Mouse (Mus musculus) myocyte (in vitro differentiated cells): ENCODE measurements around the gene C1qtnf6. TPM values are rescaled to one million over a fixed set of nuclear protein-coding genes. Genes with fewer than 3 reads are reported as not detected.
A peak's percentile ranks its signal among the peaks of the same experiment; 100 is the strongest.

ENCODE experiments used
- H3K27me3 ChIP-seq: one replicate; pipeline ENCODE4 v1.6.1; 2011; ENCODE audit not compliant: control insufficient read depth, insufficient read depth, insufficient read length
- H3K36me3 ChIP-seq: one replicate; pipeline ENCODE4 v1.6.1; 2011; ENCODE audit not compliant: control insufficient read depth, insufficient read depth
- H3K4me2 ChIP-seq: one replicate; pipeline ENCODE4 v1.6.1; 2011; ENCODE audit warnings: low read depth, control low read depth
- H3K4me3 ChIP-seq: one replicate; pipeline ENCODE4 v1.5.1; 2011; ENCODE audit warnings: mild to moderate bottlenecking, control low read depth, moderate library complexity
- H3K79me2 ChIP-seq: one replicate; pipeline ENCODE4 v1.6.1; 2011; ENCODE audit not compliant: control insufficient read depth, insufficient read depth
- H3ac ChIP-seq: one replicate; pipeline ENCODE4 v1.6.1; 2011; ENCODE audit not compliant: control insufficient read depth, insufficient read length
- CEBPB ChIP-seq: IDR thresholded peaks from 2 replicates; pipeline ENCODE4 v1.6.1; 2011; ENCODE audit warnings: mild to moderate bottlenecking, moderate library complexity; ENCODE audit not compliant: poor library complexity, insufficient read depth, severe bottlenecking
- E2F4 ChIP-seq: IDR thresholded peaks from one replicate; pipeline ENCODE4 v1.6.1; 2011; ENCODE audit warnings: mild to moderate bottlenecking, control low read depth, moderate library complexity; ENCODE audit not compliant: insufficient read depth
- MAX ChIP-seq: IDR thresholded peaks from one replicate; pipeline ENCODE4 v1.6.1; 2011; ENCODE audit warnings: low read depth, mild to moderate bottlenecking, control low read depth
- MYOD1 ChIP-seq, 3 experiments: IDR thresholded peaks; one replicate each; pipeline ENCODE4 v1.6.1; 2011; ENCODE audit warnings: control low read depth in 2 of 3, low read depth in 2 of 3, mild to moderate bottlenecking in 2 of 3, moderate library complexity in 1 of 3; ENCODE audit not compliant: insufficient read length in 2 of 3, control insufficient read depth in 1 of 3
- MYOG ChIP-seq, 3 experiments: IDR thresholded peaks; one replicate each; pipeline ENCODE4 v1.6.1; 2011; ENCODE audit warnings: control low read depth in 2 of 3, low read depth in 2 of 3, mild to moderate bottlenecking in 2 of 3; ENCODE audit not compliant: insufficient read length in 2 of 3, control insufficient read depth in 1 of 3, insufficient read depth in 1 of 3
- POLR2A ChIP-seq: IDR thresholded peaks from one replicate; pipeline ENCODE4 v1.6.1; 2011; ENCODE audit warnings: low read depth, mild to moderate bottlenecking, control low read depth, moderate library complexity; ENCODE audit not compliant: insufficient read length
- POLR2AphosphoS2 ChIP-seq: IDR thresholded peaks from one replicate; pipeline ENCODE4 v1.6.1; 2011; ENCODE audit warnings: low read depth, control low read depth; ENCODE audit not compliant: insufficient read length
- REST ChIP-seq: IDR thresholded peaks from one replicate; pipeline ENCODE4 v1.6.1; 2011; ENCODE audit warnings: mild to moderate bottlenecking, control low read depth, moderate library complexity; ENCODE audit not compliant: insufficient read depth, insufficient read length
- SRF ChIP-seq: IDR thresholded peaks from one replicate; pipeline ENCODE4 v1.6.1; 2011; ENCODE audit warnings: low read depth; ENCODE audit not compliant: control insufficient read depth, insufficient read length
- TCF12 ChIP-seq: IDR thresholded peaks from one replicate; pipeline ENCODE4 v1.6.1; 2011; ENCODE audit warnings: mild to moderate bottlenecking, control low read depth; ENCODE audit not compliant: poor library complexity, insufficient read depth, severe bottlenecking
- TCF3 ChIP-seq: IDR thresholded peaks from one replicate; pipeline ENCODE4 v1.6.1; 2011; ENCODE audit warnings: low read depth, control low read depth; ENCODE audit not compliant: insufficient read length
- USF1 ChIP-seq: IDR thresholded peaks from one replicate; pipeline ENCODE4 v1.6.1; 2011; ENCODE audit warnings: low read depth, mild to moderate bottlenecking, control low read depth, moderate library complexity
- polyA plus RNA-seq: library from polyadenylated mRNA; unstranded; fragments of >200 nt; fragmentation: generic; extraction: Trizol; gene quantifications from one replicate; pipeline ENCODE4 v1.2.1, GENCODE M21; 2012; ENCODE audit warnings: missing spikeins

The C1qtnf6 gene
- polyA plus RNA-seq, 1 experiment: 66.2 TPM

DNA sequence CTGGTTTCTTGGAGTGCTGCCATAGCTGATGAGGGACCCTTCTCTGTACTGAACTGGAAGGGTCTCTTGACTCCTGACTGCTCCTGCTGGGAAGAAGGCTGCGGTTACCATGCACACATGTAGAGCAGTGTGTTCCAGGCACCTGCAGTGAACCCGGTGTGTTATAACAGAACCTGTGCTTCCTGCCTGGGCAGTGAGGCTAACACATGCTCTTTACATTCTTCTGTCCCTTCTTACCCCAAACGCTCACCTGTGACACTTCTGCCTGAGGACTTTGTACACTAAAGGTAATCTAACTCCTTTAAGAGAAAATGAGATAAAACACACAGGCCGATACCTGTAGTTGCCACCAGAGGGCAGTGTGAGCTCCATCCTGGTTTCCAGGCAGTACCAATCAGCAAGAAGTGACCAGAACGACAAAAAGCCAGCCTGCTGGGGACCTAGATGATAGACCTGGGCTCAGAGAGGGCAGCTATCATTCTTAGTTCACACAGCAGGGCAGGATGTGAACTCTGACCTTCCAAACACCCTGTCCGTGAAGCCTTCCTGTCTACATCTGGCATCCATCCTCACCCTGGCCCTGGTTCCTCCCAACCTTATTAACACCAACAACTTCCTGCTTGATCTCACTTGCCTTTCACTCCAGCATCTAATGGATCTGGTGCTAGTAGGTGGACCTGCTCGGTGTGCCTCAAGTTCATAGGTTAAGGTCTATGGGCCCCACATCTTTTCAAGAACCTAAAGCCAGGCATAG is 16.6 kb downstream of the C1qtnf6 start:
- H3K4me3 ChIP-seq: no peak overlapping the region
- H3K36me3 ChIP-seq: no peaks in the 10 kb centered on the region
- no peak overlapping the region for H3ac ChIP-seq
- peak overlapping the region; percentile 3 for H3K4me2 ChIP-seq
- H3K79me2 ChIP-seq: no peaks in the 10 kb centered on the region
- no peaks in the 10 kb centered on the region for H3K27me3 ChIP-seq
- TF ChIP-seq MYOG (IDR thresholded peaks at IDR 0.05; ENCODE audit: control insufficient read depth in 1 of 3, insufficient read depth in 1 of 3, insufficient read length in 2 of 3, low read depth in 2 of 3): no peak
- no peak for TF ChIP-seq SRF
- TF ChIP-seq USF1: no peak
- no peak for TF ChIP-seq REST
- TF ChIP-seq POLR2AphosphoS2: no peak
- no peak for TF ChIP-seq MAX
- no peak for TF ChIP-seq TCF3
- TF ChIP-seq TCF12: no peak
- TF ChIP-seq E2F4: no peak
- no peak for TF ChIP-seq CEBPB
- no peak for TF ChIP-seq MYOD1 (IDR thresholded peaks at IDR 0.05; ENCODE audit: control insufficient read depth in 1 of 3, insufficient read length in 2 of 3, low read depth in 2 of 3)
- no peak for TF ChIP-seq POLR2A

DNA sequence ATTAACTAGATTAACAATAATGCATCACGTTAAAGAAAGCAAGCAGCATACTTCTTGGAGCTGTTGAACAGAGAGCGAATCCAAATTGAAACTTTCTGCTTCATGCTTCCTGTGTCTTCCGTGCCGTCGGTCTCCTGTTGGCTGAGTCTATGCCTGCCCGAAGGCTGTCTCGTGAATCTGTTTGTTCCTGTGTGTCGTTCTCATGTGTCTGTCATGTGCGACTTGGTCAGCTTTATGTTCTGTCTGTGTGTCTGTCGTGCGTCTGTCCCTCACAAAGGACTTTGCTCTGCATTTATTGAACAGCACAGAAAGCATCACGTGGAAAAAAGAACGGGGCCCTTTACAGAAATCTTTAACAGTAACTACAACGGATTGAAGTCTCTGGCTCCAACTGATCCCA is 18.2 kb downstream of the C1qtnf6 start:
- TF ChIP-seq MYOD1 (IDR thresholded peaks at IDR 0.05; ENCODE audit: control insufficient read depth in 1 of 3, insufficient read length in 2 of 3, low read depth in 2 of 3): no peak
- TF ChIP-seq TCF12: no peak
- TF ChIP-seq MYOG (IDR thresholded peaks at IDR 0.05; ENCODE audit: control insufficient read depth in 1 of 3, insufficient read depth in 1 of 3, insufficient read length in 2 of 3, low read depth in 2 of 3): no peak
- no peak for TF ChIP-seq REST
- no peak for TF ChIP-seq TCF3
- no peak for TF ChIP-seq POLR2AphosphoS2
- no peak for TF ChIP-seq CEBPB
- TF ChIP-seq USF1: no peak
- TF ChIP-seq MAX: no peak

DNA sequence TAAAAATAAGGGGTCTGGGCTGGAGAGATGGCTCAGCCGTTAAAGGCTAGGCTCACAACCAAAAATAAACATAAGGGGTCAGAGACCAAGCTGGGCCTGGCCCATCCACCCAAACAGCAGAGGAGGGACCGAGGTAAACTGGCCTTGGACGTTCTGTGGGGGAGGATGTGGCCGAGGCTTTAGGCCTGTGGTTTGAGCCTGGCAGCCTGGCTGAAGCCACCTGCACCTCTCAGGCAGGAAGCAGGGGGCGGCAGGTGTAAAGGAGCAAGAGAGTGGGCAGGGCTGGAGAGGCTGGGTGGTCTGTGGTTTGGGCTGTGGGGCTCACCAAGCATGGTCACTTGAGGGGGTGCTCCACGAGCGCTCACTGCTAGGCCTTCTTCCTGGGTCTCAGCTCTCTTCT is 19.3 kb downstream of the C1qtnf6 start:
- no peak for TF ChIP-seq REST
- TF ChIP-seq MAX: no peak
- peak; percentile 40 for TF ChIP-seq TCF3
- TF ChIP-seq MYOG (IDR thresholded peaks at IDR 0.05; ENCODE audit: control insufficient read depth in 1 of 3, insufficient read depth in 1 of 3, insufficient read length in 2 of 3, low read depth in 2 of 3): peak in 2 of 3 experiments; percentile 60 to 89
- no peak for TF ChIP-seq TCF12
- no peak for TF ChIP-seq USF1
- peak in 2 of 3 experiments; percentile 75 to 93 for TF ChIP-seq MYOD1 (IDR thresholded peaks at IDR 0.05; ENCODE audit: control insufficient read depth in 1 of 3, insufficient read length in 2 of 3, low read depth in 2 of 3)
- TF ChIP-seq POLR2A: no peak
- Histone ChIP-seq H3K27me3 (no peaks in the 10 kb centered on the region), H3K36me3 (no peaks in the 10 kb centered on the region), H3K4me2 (no peak overlapping the region), H3K4me3 (no peak overlapping the region), H3K79me2 (no peaks in the 10 kb centered on the region), H3ac (no peak overlapping the region)

More for the DNA sequence above, 18.2 kb downstream of the C1qtnf6 start:
- Histone ChIP-seq H3K27me3 (no peaks in the 10 kb centered on the region), H3K36me3 (no peaks in the 10 kb centered on the region), H3K4me2 (no peak overlapping the region), H3K79me2 (no peaks in the 10 kb centered on the region), H3K4me3 (no peak overlapping the region), H3ac (no peak overlapping the region)

GRCm38 (mm10) chr15:78510736-78511135 is 20.5 kb downstream of the C1qtnf6 start:
- TF ChIP-seq MAX (no peak), TCF12 (peak; percentile 85), TCF3 (peak; percentile 53), MYOD1 (IDR thresholded peaks at IDR 0.05; ENCODE audit: control insufficient read depth in 1 of 3, insufficient read length in 2 of 3, low read depth in 2 of 3) (peak; percentile 56 to 97 (median 95)), MYOG (IDR thresholded peaks at IDR 0.05; ENCODE audit: control insufficient read depth in 1 of 3, insufficient read depth in 1 of 3, insufficient read length in 2 of 3, low read depth in 2 of 3) (peak; percentile 74 to 97 (median 89))
- H3K36me3 ChIP-seq: no peaks in the 10 kb centered on the region
- H3K79me2 ChIP-seq: no peaks in the 10 kb centered on the region

GRCm38 (mm10) chr15:78510121-78510576 is 21.1 kb downstream of the C1qtnf6 start:
- TF ChIP-seq MYOD1 (IDR thresholded peaks at IDR 0.05; ENCODE audit: control insufficient read depth in 1 of 3, insufficient read length in 2 of 3, low read depth in 2 of 3): peak in 2 of 3 experiments; percentile 80 to 83
- no peak for TF ChIP-seq TCF3
- no peak for TF ChIP-seq E2F4
- TF ChIP-seq SRF: no peak
- no peak for TF ChIP-seq REST
- peak in 2 of 3 experiments; percentile 70 to 91 for TF ChIP-seq MYOG (IDR thresholded peaks at IDR 0.05; ENCODE audit: control insufficient read depth in 1 of 3, insufficient read depth in 1 of 3, insufficient read length in 2 of 3, low read depth in 2 of 3)
- no peak for TF ChIP-seq POLR2AphosphoS2
- TF ChIP-seq TCF12: peak; percentile 29
- H3K4me2 ChIP-seq: peak overlapping the region; percentile 25
- H3K4me3 ChIP-seq: no peak overlapping the region
- H3K36me3 ChIP-seq: no peaks in the 10 kb centered on the region
- H3ac ChIP-seq: no peak overlapping the region
- no peaks in the 10 kb centered on the region for H3K79me2 ChIP-seq
- no peaks in the 10 kb centered on the region for H3K27me3 ChIP-seq

More at GRCm38 (mm10) chr15:78510736-78511135, 20.5 kb downstream of the C1qtnf6 start:
- Histone ChIP-seq H3K4me3 (no peak overlapping the region), H3K27me3 (no peaks in the 10 kb centered on the region), H3K4me2 (peak overlapping the region; percentile 25), H3ac (no peak overlapping the region)
